Mouse (Mus musculus): ENCODE measurements at regions not wholly inside any gene's neighbourhood (a gene's known extent, or its start where the extent isn't known, plus 50 kb on each side); places are given as distances from the start of the nearest gene placed in this dataset.

DNA sequence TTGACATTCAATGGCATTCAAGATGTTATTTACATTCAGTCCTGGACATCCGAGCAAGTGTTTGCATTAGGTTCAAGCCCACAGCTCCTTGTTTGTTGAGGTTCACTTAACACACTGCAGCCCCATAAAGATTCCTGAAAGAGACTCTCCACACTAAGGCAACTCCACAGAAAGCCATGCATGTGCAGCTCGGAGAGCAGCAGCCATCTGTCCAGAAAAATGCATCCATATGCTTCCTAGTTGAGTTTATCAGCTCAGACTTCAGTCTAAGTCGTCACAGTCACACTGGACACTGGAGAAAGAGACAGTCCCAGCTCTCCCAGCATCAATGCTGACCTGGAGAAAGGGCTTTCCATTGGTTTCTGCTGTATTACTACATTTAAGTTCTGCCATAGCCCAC is 339.7 kb downstream of the Epha4 start:
- TF ChIP-seq CTCF (IDR thresholded peaks at IDR 0.05; ENCODE audit: low read depth, low read length) (no peak), POLR2A (IDR thresholded peaks at IDR 0.05; ENCODE audit: insufficient read depth, low read length) (no peak), EP300 (IDR thresholded peaks at IDR 0.05; ENCODE audit: insufficient read depth, low read depth, low read length) (no peak)
